Mouse (Mus musculus): ENCODE measurements around the gene Hist1h3b.

Gene Hist1h3b

DNA sequence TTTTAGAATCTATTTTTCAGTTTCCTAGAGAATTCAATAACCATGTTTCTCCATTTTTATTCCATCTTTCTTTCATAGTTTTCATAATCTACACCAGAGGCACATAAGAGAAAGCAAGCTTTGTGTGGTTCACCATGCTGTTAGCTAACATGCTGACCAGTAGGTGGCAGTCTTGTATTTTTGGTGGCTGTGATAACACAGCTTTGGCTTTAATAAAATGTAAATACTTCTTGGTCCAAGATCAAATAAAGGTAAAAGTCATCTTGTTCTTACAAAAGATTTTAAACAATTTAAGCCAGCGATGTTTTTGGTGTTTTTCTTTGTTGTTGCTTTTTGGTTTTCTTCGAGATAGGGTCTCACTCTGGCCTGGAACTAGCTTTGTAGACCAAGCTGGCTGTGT, 40.5 kb downstream of the Hist1h3b start:
- DNase-seq (ENCODE audit: low spot score), result peak; percentile 82

DNA sequence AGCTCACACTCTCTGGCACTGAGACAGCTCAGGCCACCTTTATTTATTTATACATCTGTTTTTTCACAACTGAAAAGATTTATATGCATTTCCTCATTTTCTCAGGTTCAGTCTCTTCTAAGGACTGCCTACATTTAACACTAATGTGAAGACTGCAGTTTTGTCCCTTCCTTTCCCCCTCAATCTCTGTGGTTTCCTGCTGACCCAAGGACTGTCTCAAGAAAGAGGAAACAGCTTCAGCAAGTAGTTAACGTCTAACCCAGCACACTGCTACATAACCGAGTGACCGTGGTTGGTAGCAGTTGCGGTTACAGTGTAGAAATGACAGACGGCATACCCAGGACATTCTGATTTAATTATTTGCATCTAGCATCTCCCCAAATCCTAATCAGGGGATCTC, 47.3 kb downstream of the Hist1h3b start:
- DNase-seq (ENCODE audit: low spot score), result no peak

All from embryo, embryonic 10 days (tissue).